Mouse (Mus musculus): ENCODE results near the gene Zmiz1.

Zmiz1 gene

GRCm38 (mm10) chr14:25561716-25562115 lies 102.7 kb downstream of the Zmiz1 start:
- no peak for DNase-seq (ENCODE audit: low read depth, low spot score)

GRCm38 (mm10) chr14:25562447-25562846 lies 103.5 kb downstream of the Zmiz1 start:
- DNase-seq (ENCODE audit: low read depth, low spot score), result no peak

- DNase-seq (ENCODE audit: low read depth, low spot score), result no peak
Observed at GRCm38 (mm10) chr14:25562909-25563308, 103.9 kb downstream of the Zmiz1 start.

- no peak for DNase-seq (ENCODE audit: low read depth, low spot score)
Observed at GRCm38 (mm10) chr14:25564577-25564976, 105.6 kb downstream of the Zmiz1 start.

GRCm38 (mm10) chr14:25565344-25566088 lies 106.5 kb downstream of the Zmiz1 start:
- no peak for DNase-seq (ENCODE audit: low read depth, low spot score)

- DNase-seq (ENCODE audit: low read depth, low spot score), result no peak
Observed at GRCm38 (mm10) chr14:25567245-25567644, 108.3 kb downstream of the Zmiz1 start.

- no peak for DNase-seq (ENCODE audit: low read depth, low spot score)
Observed at GRCm38 (mm10) chr14:25567837-25568236, 108.9 kb downstream of the Zmiz1 start.

- DNase-seq (ENCODE audit: low read depth, low spot score), result no peak
Observed at GRCm38 (mm10) chr14:25574047-25574870, 115.3 kb downstream of the Zmiz1 start.

GRCm38 (mm10) chr14:25576642-25577041 lies 117.7 kb downstream of the Zmiz1 start:
- no peak for DNase-seq (ENCODE audit: low read depth, low spot score)

GRCm38 (mm10) chr14:25577431-25577830 lies 118.4 kb downstream of the Zmiz1 start:
- no peak for DNase-seq (ENCODE audit: low read depth, low spot score)

GRCm38 (mm10) chr14:25579597-25579996 lies 120.6 kb downstream of the Zmiz1 start:
- DNase-seq (ENCODE audit: low read depth, low spot score), result no peak

- DNase-seq (ENCODE audit: low read depth, low spot score), result no peak
Observed at GRCm38 (mm10) chr14:25580397-25580796, 121.4 kb downstream of the Zmiz1 start.

- DNase-seq (ENCODE audit: low read depth, low spot score), result no peak
Observed at GRCm38 (mm10) chr14:25582603-25583002, 123.6 kb downstream of the Zmiz1 start.

- DNase-seq (ENCODE audit: low read depth, low spot score), result no peak
Observed at GRCm38 (mm10) chr14:25583899-25584298, 124.9 kb downstream of the Zmiz1 start.

GRCm38 (mm10) chr14:25585545-25586301 lies 126.7 kb downstream of the Zmiz1 start:
- no peak for DNase-seq (ENCODE audit: low read depth, low spot score)

- no peak for DNase-seq (ENCODE audit: low read depth, low spot score)
Observed at GRCm38 (mm10) chr14:25586846-25587486, 128.0 kb downstream of the Zmiz1 start.

- no peak for DNase-seq (ENCODE audit: low read depth, low spot score)
Observed at GRCm38 (mm10) chr14:25587487-25588001, 128.6 kb downstream of the Zmiz1 start.

GRCm38 (mm10) chr14:25588156-25588555 lies 129.2 kb downstream of the Zmiz1 start:
- no peak for DNase-seq (ENCODE audit: low read depth, low spot score)

GRCm38 (mm10) chr14:25588946-25589937 lies 130.3 kb downstream of the Zmiz1 start:
- no peak for DNase-seq (ENCODE audit: low read depth, low spot score)

- DNase-seq (ENCODE audit: low read depth, low spot score), result peak; percentile 94
Observed at GRCm38 (mm10) chr14:25591000-25591399, 132.0 kb downstream of the Zmiz1 start.
